Mouse (Mus musculus): ENCODE measurements around the gene Hils1. TPM values are rescaled to one million over a fixed set of nuclear protein-coding genes. Genes with fewer than 3 reads are reported as not detected.
A peak's percentile ranks its signal among the peaks of the same experiment; 100 is the strongest.

Gene Hils1
- polyA plus RNA-seq, 1 experiment = not detected

- no peaks in the 10 kb centered on the region for H3K27me3 ChIP-seq (ENCODE audit: control insufficient read depth, insufficient read depth, insufficient read length)
- no peaks in the 10 kb centered on the region for H3K79me3 ChIP-seq (ENCODE audit: low read depth)
- TF ChIP-seq USF1 (IDR thresholded peaks at IDR 0.05; ENCODE audit: low read depth) (no peak), MYOD1 (IDR thresholded peaks at IDR 0.05; ENCODE audit: control insufficient read depth, insufficient read length, low read depth) (no peak), CEBPB (IDR thresholded peaks at IDR 0.05; ENCODE audit: low read depth) (no peak), FOSL1 (IDR thresholded peaks at IDR 0.05; ENCODE audit: insufficient read depth, low read length, poor library complexity, severe bottlenecking) (no peak), CTCF (IDR thresholded peaks at IDR 0.05; ENCODE audit: control insufficient read depth, insufficient read depth, insufficient read length) (peak; percentile 40), MYOG (IDR thresholded peaks at IDR 0.05; ENCODE audit: control insufficient read depth, extremely low read depth, insufficient read length) (no peak), MAX (IDR thresholded peaks at IDR 0.05) (peak; percentile 25)
- H3K36me3 ChIP-seq (ENCODE audit: control insufficient read depth, insufficient read depth) = no peaks in the 10 kb centered on the region
- peak overlapping the region; percentile 25 for H3K4me3 ChIP-seq (ENCODE audit: insufficient read depth, poor library complexity, severe bottlenecking)
- H3ac ChIP-seq (ENCODE audit: control insufficient read depth, insufficient read length, low read depth) = peak overlapping the region; percentile 0
- no peaks in the 10 kb centered on the region for H3K79me2 ChIP-seq (ENCODE audit: control insufficient read depth, insufficient read depth)
Observed at GRCm38 (mm10) chr11:94936851-94937295, 30.5 kb upstream of the Hils1 start.

- peak overlapping the region; percentile 25 for H3K4me3 ChIP-seq (ENCODE audit: insufficient read depth, poor library complexity, severe bottlenecking)
- H3K79me2 ChIP-seq (ENCODE audit: control insufficient read depth, insufficient read depth) = no peaks in the 10 kb centered on the region
- H3K79me3 ChIP-seq (ENCODE audit: low read depth) = no peaks in the 10 kb centered on the region
- no peaks in the 10 kb centered on the region for H3K27me3 ChIP-seq (ENCODE audit: control insufficient read depth, insufficient read depth, insufficient read length)
- no peak for TF ChIP-seq MYOG (IDR thresholded peaks at IDR 0.05; ENCODE audit: control insufficient read depth, extremely low read depth, insufficient read length)
- TF ChIP-seq FOSL1 (IDR thresholded peaks at IDR 0.05; ENCODE audit: insufficient read depth, low read length, poor library complexity, severe bottlenecking) = no peak
- no peak for TF ChIP-seq MYOD1 (IDR thresholded peaks at IDR 0.05; ENCODE audit: control insufficient read depth, insufficient read length, low read depth)
- no peak for TF ChIP-seq CEBPB (IDR thresholded peaks at IDR 0.05; ENCODE audit: low read depth)
- no peak for TF ChIP-seq MAX (IDR thresholded peaks at IDR 0.05)
- TF ChIP-seq USF1 (IDR thresholded peaks at IDR 0.05; ENCODE audit: low read depth) = no peak
- no peak for TF ChIP-seq CTCF (IDR thresholded peaks at IDR 0.05; ENCODE audit: control insufficient read depth, insufficient read depth, insufficient read length)
- H3ac ChIP-seq (ENCODE audit: control insufficient read depth, insufficient read length, low read depth) = no peak overlapping the region
- H3K36me3 ChIP-seq (ENCODE audit: control insufficient read depth, insufficient read depth) = no peaks in the 10 kb centered on the region
Observed at GRCm38 (mm10) chr11:94937335-94937781, 30.0 kb upstream of the Hils1 start.

- Histone ChIP-seq H3K4me3 (ENCODE audit: insufficient read depth, poor library complexity, severe bottlenecking) (peak overlapping the region; percentile 25), H3K36me3 (ENCODE audit: control insufficient read depth, insufficient read depth) (no peaks in the 10 kb centered on the region), H3K79me2 (ENCODE audit: control insufficient read depth, insufficient read depth) (no peaks in the 10 kb centered on the region), H3K79me3 (ENCODE audit: low read depth) (no peaks in the 10 kb centered on the region), H3K27me3 (ENCODE audit: control insufficient read depth, insufficient read depth, insufficient read length) (no peaks in the 10 kb centered on the region), H3ac (ENCODE audit: control insufficient read depth, insufficient read length, low read depth) (no peak overlapping the region)
- TF ChIP-seq FOSL1 (IDR thresholded peaks at IDR 0.05; ENCODE audit: insufficient read depth, low read length, poor library complexity, severe bottlenecking) = no peak
- TF ChIP-seq CEBPB (IDR thresholded peaks at IDR 0.05; ENCODE audit: low read depth) = no peak
- TF ChIP-seq USF1 (IDR thresholded peaks at IDR 0.05; ENCODE audit: low read depth) = no peak
- TF ChIP-seq MYOD1 (IDR thresholded peaks at IDR 0.05; ENCODE audit: control insufficient read depth, insufficient read length, low read depth) = no peak
- TF ChIP-seq CTCF (IDR thresholded peaks at IDR 0.05; ENCODE audit: control insufficient read depth, insufficient read depth, insufficient read length) = no peak
- TF ChIP-seq MAX (IDR thresholded peaks at IDR 0.05) = no peak
- no peak for TF ChIP-seq MYOG (IDR thresholded peaks at IDR 0.05; ENCODE audit: control insufficient read depth, extremely low read depth, insufficient read length)
Observed at GRCm38 (mm10) chr11:94937787-94938186, 29.6 kb upstream of the Hils1 start.

GRCm38 (mm10) chr11:94938296-94938695 is 29.1 kb upstream of the Hils1 start:
- no peaks in the 10 kb centered on the region for H3K36me3 ChIP-seq (ENCODE audit: control insufficient read depth, insufficient read depth)
- H3K79me3 ChIP-seq (ENCODE audit: low read depth) = no peaks in the 10 kb centered on the region
- no peak for TF ChIP-seq MYOG (IDR thresholded peaks at IDR 0.05; ENCODE audit: control insufficient read depth, extremely low read depth, insufficient read length)
- TF ChIP-seq MYOD1 (IDR thresholded peaks at IDR 0.05; ENCODE audit: control insufficient read depth, insufficient read length, low read depth) = no peak
- TF ChIP-seq FOSL1 (IDR thresholded peaks at IDR 0.05; ENCODE audit: insufficient read depth, low read length, poor library complexity, severe bottlenecking) = no peak
- no peak for TF ChIP-seq CEBPB (IDR thresholded peaks at IDR 0.05; ENCODE audit: low read depth)
- no peak for TF ChIP-seq MAX (IDR thresholded peaks at IDR 0.05)
- TF ChIP-seq CTCF (IDR thresholded peaks at IDR 0.05; ENCODE audit: control insufficient read depth, insufficient read depth, insufficient read length) = no peak
- no peak overlapping the region for H3ac ChIP-seq (ENCODE audit: control insufficient read depth, insufficient read length, low read depth)
- no peak overlapping the region for H3K4me3 ChIP-seq (ENCODE audit: insufficient read depth, poor library complexity, severe bottlenecking)
- H3K27me3 ChIP-seq (ENCODE audit: control insufficient read depth, insufficient read depth, insufficient read length) = no peaks in the 10 kb centered on the region
- H3K79me2 ChIP-seq (ENCODE audit: control insufficient read depth, insufficient read depth) = no peaks in the 10 kb centered on the region

GRCm38 (mm10) chr11:94939280-94939679 is 28.1 kb upstream of the Hils1 start:
- H3K79me3 ChIP-seq (ENCODE audit: low read depth) = no peaks in the 10 kb centered on the region
- TF ChIP-seq MAX (IDR thresholded peaks at IDR 0.05) (no peak), CTCF (IDR thresholded peaks at IDR 0.05; ENCODE audit: control insufficient read depth, insufficient read depth, insufficient read length) (peak; percentile 81), MYOD1 (IDR thresholded peaks at IDR 0.05; ENCODE audit: control insufficient read depth, insufficient read length, low read depth) (no peak), MYOG (IDR thresholded peaks at IDR 0.05; ENCODE audit: control insufficient read depth, extremely low read depth, insufficient read length) (no peak)
- no peak overlapping the region for H3ac ChIP-seq (ENCODE audit: control insufficient read depth, insufficient read length, low read depth)
- H3K36me3 ChIP-seq (ENCODE audit: control insufficient read depth, insufficient read depth) = no peaks in the 10 kb centered on the region
- no peak overlapping the region for H3K4me3 ChIP-seq (ENCODE audit: insufficient read depth, poor library complexity, severe bottlenecking)
- no peaks in the 10 kb centered on the region for H3K27me3 ChIP-seq (ENCODE audit: control insufficient read depth, insufficient read depth, insufficient read length)
- H3K79me2 ChIP-seq (ENCODE audit: control insufficient read depth, insufficient read depth) = no peaks in the 10 kb centered on the region

GRCm38 (mm10) chr11:94941121-94941520 is 26.3 kb upstream of the Hils1 start:
- TF ChIP-seq MYOD1 (IDR thresholded peaks at IDR 0.05; ENCODE audit: control insufficient read depth, insufficient read length, low read depth) (no peak), MAX (IDR thresholded peaks at IDR 0.05) (no peak), FOSL1 (IDR thresholded peaks at IDR 0.05; ENCODE audit: insufficient read depth, low read length, poor library complexity, severe bottlenecking) (no peak), MYOG (IDR thresholded peaks at IDR 0.05; ENCODE audit: control insufficient read depth, extremely low read depth, insufficient read length) (no peak), CTCF (IDR thresholded peaks at IDR 0.05; ENCODE audit: control insufficient read depth, insufficient read depth, insufficient read length) (no peak), USF1 (IDR thresholded peaks at IDR 0.05; ENCODE audit: low read depth) (no peak), CEBPB (IDR thresholded peaks at IDR 0.05; ENCODE audit: low read depth) (no peak)
- Histone ChIP-seq H3K79me3 (ENCODE audit: low read depth) (no peaks in the 10 kb centered on the region), H3K79me2 (ENCODE audit: control insufficient read depth, insufficient read depth) (no peaks in the 10 kb centered on the region), H3ac (ENCODE audit: control insufficient read depth, insufficient read length, low read depth) (no peak overlapping the region), H3K4me3 (ENCODE audit: insufficient read depth, poor library complexity, severe bottlenecking) (no peak overlapping the region), H3K27me3 (ENCODE audit: control insufficient read depth, insufficient read depth, insufficient read length) (no peaks in the 10 kb centered on the region), H3K36me3 (ENCODE audit: control insufficient read depth, insufficient read depth) (no peaks in the 10 kb centered on the region)
